Mouse (Mus musculus) neural tube, embryonic 14.5 days (tissue): ENCODE results near the gene Lrmda. TPM values are rescaled to one million over a fixed set of nuclear protein-coding genes. Genes with fewer than 3 reads are reported as not detected.

Experiments
- ATAC-seq: fragments of 200-750 bp; cut with Nextera tagmentation; 2 replicates; pipeline ENCODE4 v1.8.0; 2017; ENCODE audit warnings: low read depth, mild to moderate bottlenecking, moderate TSS enrichment, moderate library complexity
- H3K27ac ChIP-seq: fragments of 300-500 bp; sonication (generic); 2 replicates; pipeline ENCODE4 v1.5.1; 2014; ENCODE audit warnings: low read depth, mild to moderate bottlenecking, control low read depth, low read length, moderate library complexity, mixed read lengths
- H3K27me3 ChIP-seq: fragments of 300-500 bp; sonication (generic); 2 replicates; pipeline ENCODE4 v1.6.1; 2014; ENCODE audit warnings: low read length; ENCODE audit not compliant: control insufficient read depth, insufficient read depth
- H3K36me3 ChIP-seq: fragments of 300-500 bp; sonication (generic); 2 replicates; pipeline ENCODE4 v1.6.1; 2014; ENCODE audit warnings: low read length, mixed read lengths; ENCODE audit not compliant: control insufficient read depth, insufficient read depth
- H3K4me1 ChIP-seq: fragments of 300-500 bp; sonication (generic); 2 replicates; pipeline ENCODE4 v1.6.1; 2014; ENCODE audit warnings: low read length; ENCODE audit not compliant: control insufficient read depth, insufficient read depth
- H3K4me2 ChIP-seq: fragments of 300-500 bp; sonication (generic); 2 replicates; pipeline ENCODE4 v1.6.1; 2014; ENCODE audit warnings: mild to moderate bottlenecking, low read depth, low read length, control low read depth
- H3K4me3 ChIP-seq: fragments of 300-500 bp; sonication (generic); 2 replicates; pipeline ENCODE4 v1.5.1; 2014; ENCODE audit warnings: low read depth, low read length, control low read depth, mixed read lengths
- H3K9ac ChIP-seq: fragments of 300-500 bp; sonication (generic); replicated peaks from 2 replicates; pipeline ENCODE4 v1.6.1; 2014; ENCODE audit warnings: low read depth, mild to moderate bottlenecking, control low read depth, low read length, mixed read lengths
- H3K9me3 ChIP-seq: fragments of 300-500 bp; sonication (generic); 2 replicates; pipeline ENCODE4 v1.6.1; 2016; ENCODE audit warnings: low read length; ENCODE audit not compliant: control insufficient read depth
- WGBS: fragments of 180-500 bp; shearing (Covaris S2); extraction: QIAGEN DNeasy Blood & Tissue Kit; methylation state at CpG from one replicate; pipeline ENCODE4 v1.1.7; 2014; 5-methylcytosine and 5-hydroxymethylcytosine counted together
- polyA plus RNA-seq: library from polyadenylated mRNA; unstranded; fragments of >200 nt; fragmentation: Nextera tagmentation; extraction: Ambion mirVana; gene quantifications from 2 replicates; pipeline ENCODE4 v1.2.1, GENCODE M21; 2014

Lrmda gene
- polyA plus RNA-seq, 1 experiment from 2014 or later, result 0.35 TPM

DNA sequence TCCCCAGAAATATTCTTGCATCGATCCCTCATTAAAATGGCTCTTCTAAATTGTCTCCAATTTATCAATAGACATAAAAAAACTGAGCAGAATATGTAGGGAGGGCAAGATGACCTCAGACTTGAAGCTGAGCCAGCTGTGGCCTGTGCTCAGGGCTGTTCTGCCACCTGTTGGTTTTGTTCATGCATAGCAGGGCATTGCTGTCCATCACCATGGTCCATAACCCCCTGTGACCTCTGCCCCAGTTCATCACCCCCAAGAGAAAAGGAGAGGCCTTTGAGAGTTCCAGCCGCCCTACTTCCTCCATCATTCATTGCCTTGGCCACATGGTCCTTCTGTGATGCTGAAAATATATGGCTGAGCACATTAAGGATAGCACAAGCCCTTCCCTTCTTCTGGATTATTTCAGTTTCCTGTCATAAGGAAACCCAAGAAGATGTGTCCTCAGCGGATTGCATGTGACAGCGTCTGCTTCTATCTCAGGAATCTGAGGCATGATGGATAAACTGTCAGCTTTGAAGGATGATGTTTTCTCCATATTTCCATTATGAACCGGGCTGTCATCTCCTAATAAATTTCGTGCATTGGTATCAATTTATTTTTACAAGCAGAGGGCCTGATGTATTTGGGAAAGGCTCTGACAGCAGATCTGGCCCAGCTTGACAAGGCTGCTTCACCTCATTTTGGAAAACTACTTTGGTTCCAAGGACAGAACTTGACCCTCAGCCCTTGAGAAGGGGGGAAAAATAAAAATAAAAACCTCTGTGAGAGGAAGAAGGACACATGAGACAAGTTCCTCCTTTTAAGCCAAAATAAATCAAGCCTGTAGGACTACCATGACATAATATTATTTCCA is 798.1 kb downstream of the Lrmda start:
- H3K4me3 ChIP-seq, result no peak overlapping the region
- 61% methylated on average over 6 of the region's 6 CpGs for WGBS
- no peak for ATAC-seq

DNA sequence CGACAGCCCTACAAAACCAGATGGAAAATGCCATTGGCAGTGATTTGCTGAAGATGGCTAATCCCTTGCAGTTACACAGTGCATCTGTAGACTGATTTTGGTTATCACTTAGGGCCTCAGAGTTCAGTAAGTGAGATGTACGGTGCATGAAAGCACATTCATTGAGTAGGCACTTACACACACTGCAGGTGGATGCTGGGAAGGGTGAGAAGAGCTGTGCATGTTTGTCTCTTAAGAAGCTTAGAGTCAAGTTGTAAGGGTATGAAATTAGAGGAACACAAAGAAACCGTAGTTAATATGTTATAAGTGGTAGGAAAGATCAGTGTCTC is 798.7 kb downstream of the Lrmda start:
- H3K27ac ChIP-seq, result no peak overlapping the region

More for the DNA sequence above, 798.1 kb downstream of the Lrmda start:
- Histone ChIP-seq H3K27ac (no peak overlapping the region), H3K36me3 (no peaks in the 10 kb centered on the region), H3K4me1 (no peaks in the 10 kb centered on the region), H3K9me3 (no peaks in the 10 kb centered on the region), H3K4me2 (no peak overlapping the region), H3K9ac (no peak overlapping the region), H3K27me3 (no peaks in the 10 kb centered on the region)

DNA sequence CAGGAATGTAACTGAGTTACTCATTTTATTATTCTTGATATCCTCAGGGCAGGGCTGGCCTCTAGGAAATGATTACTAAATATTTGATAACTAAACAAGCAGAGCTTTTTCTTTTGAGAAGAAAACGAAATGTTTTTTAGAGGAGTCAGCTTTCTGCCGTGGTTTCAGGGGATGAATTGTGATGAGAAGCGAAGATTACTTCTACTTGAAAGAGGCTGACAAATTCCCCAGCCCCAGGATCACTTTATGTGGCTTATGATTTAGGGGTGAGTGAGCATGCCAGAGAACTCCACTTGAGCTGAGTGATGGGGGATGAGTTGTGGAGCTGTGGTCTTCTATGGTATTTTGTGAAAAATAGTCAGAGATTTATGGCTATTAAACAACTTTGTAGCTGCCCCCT is 803.4 kb downstream of the Lrmda start:
- Histone ChIP-seq H3K27ac (no peak overlapping the region), H3K4me3 (no peak overlapping the region), H3K9me3 (no peaks in the 10 kb centered on the region), H3K4me1 (no peaks in the 10 kb centered on the region), H3K27me3 (no peaks in the 10 kb centered on the region), H3K9ac (no peak overlapping the region), H3K4me2 (no peak overlapping the region), H3K36me3 (no peaks in the 10 kb centered on the region)
- WGBS, result 61% methylated on average over 3 of the region's 3 CpGs
- no peak for ATAC-seq

More for the DNA sequence above, 798.7 kb downstream of the Lrmda start:
- H3K9ac ChIP-seq, result no peak overlapping the region
- no peaks in the 10 kb centered on the region for H3K27me3 ChIP-seq
- WGBS, result 81% methylated on average over 3 of the region's 3 CpGs
- H3K9me3 ChIP-seq, result no peaks in the 10 kb centered on the region
- H3K4me1 ChIP-seq, result no peaks in the 10 kb centered on the region
- no peak overlapping the region for H3K4me3 ChIP-seq
- no peaks in the 10 kb centered on the region for H3K36me3 ChIP-seq
- ATAC-seq, result no peak
- no peak overlapping the region for H3K4me2 ChIP-seq

DNA sequence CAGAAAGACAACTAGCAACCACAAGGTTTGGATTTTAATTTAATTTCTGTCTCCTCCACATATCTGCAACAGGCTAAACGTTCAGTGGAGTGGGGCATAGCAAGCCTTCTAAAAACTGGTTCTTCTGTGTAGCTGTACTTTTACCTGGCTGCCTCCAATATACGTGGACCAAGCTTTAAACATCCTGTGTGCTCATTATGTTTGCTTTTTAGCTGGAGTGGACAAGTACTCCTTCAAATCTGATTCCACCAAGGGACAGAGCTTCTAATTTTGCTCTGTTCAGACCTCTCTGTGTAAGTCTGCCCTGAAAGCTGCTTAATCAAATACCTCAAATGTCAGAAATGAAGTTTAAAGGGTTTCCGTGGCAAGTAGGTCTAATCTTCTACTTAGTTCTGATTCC is 807.3 kb downstream of the Lrmda start:
- ATAC-seq, result no peak

DNA sequence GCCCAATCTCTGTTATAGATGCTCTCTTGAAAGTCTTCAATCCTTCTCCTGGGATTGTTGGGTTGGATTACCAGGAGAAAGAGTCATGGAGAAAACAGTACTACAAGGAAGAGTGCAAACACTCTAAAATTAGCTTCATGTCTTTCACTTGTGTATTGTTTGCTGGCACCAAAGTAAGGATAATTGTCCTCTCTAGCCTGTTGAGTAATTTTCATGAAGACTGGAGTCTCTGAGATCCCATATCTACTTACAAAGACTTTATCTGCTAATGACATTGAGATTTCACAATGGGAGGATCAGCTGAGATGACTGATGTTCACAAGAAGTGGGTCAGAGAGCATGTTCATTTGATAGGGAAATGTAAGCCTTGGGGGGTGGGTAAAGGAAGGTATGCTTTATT is 817.5 kb downstream of the Lrmda start:
- H3K4me3 ChIP-seq, result no peak overlapping the region
- no peaks in the 10 kb centered on the region for H3K27me3 ChIP-seq
- no peaks in the 10 kb centered on the region for H3K9me3 ChIP-seq
- H3K36me3 ChIP-seq, result no peaks in the 10 kb centered on the region
- H3K4me1 ChIP-seq, result no peaks in the 10 kb centered on the region
- no peak overlapping the region for H3K4me2 ChIP-seq
- no peak overlapping the region for H3K27ac ChIP-seq
- H3K9ac ChIP-seq, result no peak overlapping the region
- ATAC-seq, result no peak

More for the DNA sequence above, 807.3 kb downstream of the Lrmda start:
- Histone ChIP-seq H3K9ac (no peak overlapping the region), H3K27ac (no peak overlapping the region), H3K27me3 (no peaks in the 10 kb centered on the region), H3K4me1 (no peaks in the 10 kb centered on the region), H3K4me2 (no peak overlapping the region), H3K9me3 (no peaks in the 10 kb centered on the region), H3K4me3 (no peak overlapping the region), H3K36me3 (no peaks in the 10 kb centered on the region)
- 83% methylated on average over 3 of the region's 3 CpGs for WGBS

DNA sequence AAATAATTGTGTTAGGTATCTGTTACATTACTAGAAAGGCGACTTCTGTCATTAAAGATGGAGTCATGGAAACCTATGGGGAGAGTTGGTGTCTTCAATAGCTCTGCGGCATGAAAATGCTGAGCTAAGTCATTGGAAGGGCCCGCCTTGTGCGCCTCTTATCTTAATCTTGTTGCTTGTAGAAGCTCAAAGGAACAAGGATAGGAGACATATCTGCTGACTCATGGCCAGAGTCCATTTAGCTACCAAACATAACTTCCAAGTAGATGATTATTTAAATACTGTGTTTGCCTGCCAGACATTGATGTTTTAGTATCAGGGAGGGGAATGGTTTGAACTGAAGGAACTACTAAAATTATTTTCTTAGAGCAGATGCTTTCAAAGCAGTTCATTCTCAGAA is 821.6 kb downstream of the Lrmda start:
- Histone ChIP-seq H3K4me2 (no peak overlapping the region), H3K27ac (no peak overlapping the region), H3K36me3 (no peaks in the 10 kb centered on the region), H3K4me1 (no peaks in the 10 kb centered on the region), H3K9me3 (no peaks in the 10 kb centered on the region), H3K4me3 (no peak overlapping the region), H3K9ac (no peak overlapping the region), H3K27me3 (no peaks in the 10 kb centered on the region)
- ATAC-seq, result no peak
- 93% methylated on average over 4 of the region's 4 CpGs for WGBS

DNA sequence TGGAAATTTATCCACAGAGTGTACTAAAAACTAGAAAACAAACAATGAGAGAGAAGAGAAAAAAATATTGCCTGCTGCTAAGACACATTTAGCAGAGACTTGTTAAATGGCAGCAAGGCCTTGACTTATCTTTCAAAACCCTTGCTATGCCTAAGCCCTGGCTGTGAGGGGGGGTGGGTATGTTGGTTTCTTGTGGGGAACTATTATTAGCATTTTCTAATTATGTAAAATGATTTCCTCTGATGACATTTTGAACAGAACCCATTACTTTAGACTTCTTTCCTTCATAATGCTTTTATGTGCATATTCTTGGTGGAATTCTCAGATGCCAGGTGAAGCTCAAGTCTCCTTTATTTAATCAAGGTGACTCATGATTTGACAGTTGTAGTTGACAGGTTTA is 824.5 kb downstream of the Lrmda start:
- H3K27me3 ChIP-seq, result no peaks in the 10 kb centered on the region
- H3K4me2 ChIP-seq, result no peak overlapping the region
- no peaks in the 10 kb centered on the region for H3K4me1 ChIP-seq
- H3K4me3 ChIP-seq, result no peak overlapping the region
- no peaks in the 10 kb centered on the region for H3K36me3 ChIP-seq
- H3K9ac ChIP-seq, result no peak overlapping the region
- ATAC-seq, result no peak
- no peak overlapping the region for H3K27ac ChIP-seq
- H3K9me3 ChIP-seq, result no peaks in the 10 kb centered on the region

DNA sequence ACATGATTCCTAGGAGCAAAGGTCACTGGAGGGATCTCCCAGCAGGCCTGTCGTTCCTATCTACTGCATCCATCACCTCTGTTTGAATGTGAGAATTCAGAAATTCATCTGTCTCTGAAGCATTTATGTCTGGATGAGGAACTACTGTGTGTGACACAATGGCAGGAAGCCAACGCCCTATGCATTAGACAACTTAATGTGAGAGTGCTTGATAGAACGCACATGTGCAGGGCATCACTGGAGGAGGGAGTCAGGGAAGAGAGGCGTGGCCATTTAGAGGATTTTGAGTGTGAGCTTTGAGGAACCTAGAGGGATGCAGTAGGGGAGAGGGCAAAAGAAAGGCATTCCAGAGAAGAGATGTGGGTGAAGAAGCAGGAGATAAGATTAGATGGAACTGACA is 825.9 kb downstream of the Lrmda start:
- Histone ChIP-seq H3K9me3 (no peaks in the 10 kb centered on the region), H3K4me3 (no peak overlapping the region), H3K4me1 (no peaks in the 10 kb centered on the region), H3K36me3 (no peaks in the 10 kb centered on the region), H3K27me3 (no peaks in the 10 kb centered on the region), H3K9ac (no peak overlapping the region), H3K4me2 (no peak overlapping the region), H3K27ac (no peak overlapping the region)
- ATAC-seq, result no peak
- 86% methylated on average over 4 of the region's 4 CpGs for WGBS

DNA sequence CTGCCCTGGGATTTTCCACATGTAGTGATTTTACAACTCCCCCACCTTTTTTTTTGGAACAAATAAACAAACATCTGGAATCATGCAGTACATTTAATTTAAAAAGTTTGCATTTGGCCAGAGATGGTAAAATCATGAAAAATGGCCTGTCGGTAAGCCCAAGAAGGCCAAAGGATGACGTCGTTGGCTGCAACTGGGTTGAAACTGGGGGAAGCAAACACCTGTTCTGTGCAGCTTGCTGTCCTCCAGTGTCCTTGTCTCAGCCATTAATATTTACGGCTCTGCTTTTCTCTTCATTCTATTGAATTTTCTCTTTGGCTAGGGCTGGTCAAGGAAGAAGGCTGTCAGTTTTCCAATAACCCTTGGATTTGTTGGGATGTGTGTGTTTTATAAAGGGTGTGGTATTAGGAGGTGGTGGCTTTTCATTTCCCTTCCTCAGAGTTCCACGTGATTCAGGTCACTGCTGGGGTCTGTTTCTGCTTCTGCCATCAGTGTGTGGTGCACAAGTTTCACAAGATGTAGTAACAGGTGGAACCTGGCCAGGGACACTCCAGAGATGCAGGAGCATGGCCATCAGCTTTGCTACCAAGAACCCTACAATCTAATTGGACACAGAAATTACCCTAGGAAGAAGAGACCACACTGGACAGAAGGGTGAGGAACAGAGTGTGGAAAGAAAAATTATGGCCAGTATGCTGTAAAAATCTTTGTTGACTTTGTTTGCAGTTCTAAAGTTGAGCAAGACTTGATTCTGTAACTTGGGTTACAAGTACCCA is 827.7 kb downstream of the Lrmda start:
- Histone ChIP-seq H3K9ac (no peak overlapping the region), H3K36me3 (no peaks in the 10 kb centered on the region), H3K4me2 (no peak overlapping the region), H3K4me1 (no peaks in the 10 kb centered on the region), H3K27me3 (no peaks in the 10 kb centered on the region), H3K4me3 (no peak overlapping the region), H3K9me3 (no peaks in the 10 kb centered on the region), H3K27ac (no peak overlapping the region)
- 65% methylated on average over 5 of the region's 5 CpGs for WGBS
- ATAC-seq, result no peak
